Mouse (Mus musculus) ES-E14 (cell line): ENCODE data around the gene Pdgfa.

ENCODE experiments used
- CHD2 ChIP-seq: IDR thresholded peaks from 2 replicates; pipeline ENCODE4 v1.6.1; 2014; ENCODE audit warnings: mild to moderate bottlenecking, low read depth, low read length, inconsistent platforms
- MAFK ChIP-seq: IDR thresholded peaks from 2 replicates; pipeline ENCODE4 v1.6.1; 2014; ENCODE audit warnings: mild to moderate bottlenecking, low read depth, low read length, inconsistent platforms; ENCODE audit not compliant: insufficient read depth
- ZNF384 ChIP-seq: IDR thresholded peaks from 2 replicates; pipeline ENCODE4 v1.6.1; 2012; ENCODE audit warnings: low read depth, low read length, inconsistent platforms

- TF ChIP-seq CHD2 (no peak), ZNF384 (no peak), MAFK (0 out of 2 replicates have a peak, but pooled peaks have one; percentile 6)
These were observed 4.4 kb downstream of the Pdgfa start for GRCm38 (mm10) chr5:138992611-138993370.
